Mouse (Mus musculus) testis, adult 2 months (tissue): Measurements from ENCODE around the gene Ush1g.

Experiments used
- CTCF ChIP-seq: fragments of 200-500 bp; IDR thresholded peaks from 2 replicates; pipeline ENCODE4 v1.5.1; 2012; ENCODE audit warnings: low read depth, mild to moderate bottlenecking, inconsistent platforms, low read length, moderate library complexity; ENCODE audit not compliant: control insufficient read depth, insufficient read depth, insufficient replicate concordance
- POLR2A ChIP-seq: fragments of 200-500 bp; IDR thresholded peaks from 2 replicates; pipeline ENCODE4 v1.6.1; 2012; ENCODE audit warnings: low read depth, mild to moderate bottlenecking, inconsistent platforms, low read length, moderate library complexity; ENCODE audit not compliant: control insufficient read depth

- no peak for TF ChIP-seq CTCF
- no peak for TF ChIP-seq POLR2A
Observed at GRCm38 (mm10) chr11:115272894-115273498, 48.8 kb downstream of the Ush1g start.
